Mouse (Mus musculus) spleen, postnatal 14 days (tissue): ENCODE measurements around the gene Higd1a.

ENCODE experiments used
- DNase-seq, 2 experiments: peaks; one replicate each; pipeline ENCODE4 v3.0.0; 2021 to 2022; ENCODE audit warnings: low spot score in 2 of 2

Higd1a gene

GRCm38 (mm10) chr9:121798887-121799520, 59.2 kb downstream of the Higd1a start:
- DNase-seq: no peak
